Mouse (Mus musculus): ENCODE results near the gene Sucla2.
"Not testable (repeated sequence)": the region's sequence is repeated elsewhere in the genome, so short reads cannot be mapped to it uniquely, and the experiment has no call there.

The Sucla2 gene

DNA sequence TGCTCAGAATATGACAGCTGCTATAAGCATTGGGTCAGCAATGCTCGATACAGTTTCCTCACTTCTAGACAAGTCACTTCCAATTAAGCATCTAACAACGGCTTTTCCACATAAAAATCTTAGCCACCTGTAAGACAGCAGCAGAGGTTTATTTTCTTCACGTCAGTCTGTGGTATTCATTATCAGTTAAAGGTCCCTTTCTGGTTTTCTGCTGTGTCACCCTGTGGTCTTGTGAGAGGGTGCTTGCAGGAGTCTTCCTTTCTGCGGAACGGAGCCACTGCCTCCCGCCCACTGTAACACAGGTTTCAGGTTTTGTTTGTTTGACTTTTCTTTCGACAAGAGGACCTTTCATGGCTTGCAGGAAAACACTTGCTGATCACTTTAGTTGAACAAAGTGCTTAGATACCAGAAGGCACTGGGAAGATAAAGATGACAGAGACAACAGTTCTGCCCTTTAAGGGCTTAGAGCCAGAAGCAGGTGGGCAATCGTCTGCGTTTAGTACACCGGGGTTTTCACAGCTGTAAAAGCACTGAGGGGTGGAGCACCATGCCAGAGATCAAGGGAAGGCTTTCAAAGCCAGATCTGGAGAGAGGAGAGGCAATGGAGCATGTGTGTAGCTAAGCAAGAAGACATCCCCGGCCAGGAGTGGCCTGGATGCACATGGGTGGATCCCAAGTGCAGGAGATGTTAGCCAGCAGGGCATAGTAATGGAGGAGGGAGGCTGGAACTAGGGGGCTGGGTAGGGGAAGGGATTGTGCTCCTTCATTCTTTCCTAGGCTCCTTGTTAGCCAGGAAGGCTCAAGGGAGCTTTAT is 83.8 kb downstream of the Sucla2 start:
- DNase-seq (ENCODE audit: low read depth, low spot score), result no peak

DNA sequence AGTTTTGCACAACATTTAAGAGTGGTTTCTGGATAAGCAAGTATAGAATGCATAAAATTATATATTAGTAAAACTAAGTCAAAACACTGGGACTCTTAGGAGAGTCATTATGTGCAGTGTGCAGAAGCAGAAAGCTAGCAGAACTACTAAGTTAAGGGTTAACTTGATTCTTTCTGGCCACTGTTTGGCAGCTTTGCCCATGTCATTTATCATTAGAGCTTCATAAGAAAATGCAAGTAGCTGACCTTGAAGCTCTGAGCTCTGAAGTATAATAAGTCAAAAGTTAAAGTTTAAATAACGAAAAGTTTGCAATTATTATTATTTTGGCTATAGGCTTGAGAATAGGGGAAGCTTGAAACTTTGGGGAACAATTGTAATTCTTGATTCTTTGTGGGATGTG is 89.8 kb downstream of the Sucla2 start:
- DNase-seq (ENCODE audit: low read depth, low spot score), result not testable (repeated sequence)

DNA sequence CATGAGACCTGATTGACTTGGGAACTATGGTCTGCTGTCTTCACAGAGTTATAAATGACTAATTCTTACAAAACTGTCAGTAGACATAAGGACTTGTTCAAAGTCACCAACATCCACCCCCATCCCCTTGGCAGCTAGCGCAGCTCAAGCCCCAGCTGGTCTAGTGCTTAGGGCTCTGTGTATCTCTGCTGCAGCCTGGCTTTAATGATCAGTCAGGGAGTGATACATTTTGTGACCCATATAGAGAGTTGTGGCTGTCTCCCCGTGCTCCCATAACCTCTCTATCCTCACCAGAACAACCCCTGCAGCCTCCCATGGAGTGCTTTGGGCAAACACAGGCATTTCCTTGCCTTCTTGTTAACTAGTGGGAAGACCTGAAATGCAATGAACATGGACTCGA is 95.8 kb downstream of the Sucla2 start:
- no peak for DNase-seq (ENCODE audit: low read depth, low spot score)

DNA sequence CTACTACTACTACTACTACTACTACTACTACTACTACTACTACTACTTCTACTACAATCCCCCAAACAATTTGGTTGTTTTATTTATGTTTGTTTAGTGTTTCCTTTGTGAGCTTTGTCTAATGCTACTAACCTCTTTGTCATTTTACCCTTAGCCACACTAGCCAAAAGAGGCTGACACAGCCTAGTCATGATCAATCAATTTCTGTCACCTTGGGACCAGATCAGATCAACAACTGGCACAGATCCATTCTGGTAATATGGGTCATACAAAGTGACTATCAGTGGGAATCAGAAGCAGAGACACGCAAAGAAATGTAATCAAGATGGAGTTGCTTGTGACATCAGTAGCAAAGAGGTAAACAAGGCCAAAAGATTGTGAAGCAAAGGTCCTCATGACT is 97.9 kb downstream of the Sucla2 start:
- no peak for DNase-seq (ENCODE audit: low read depth, low spot score)

DNA sequence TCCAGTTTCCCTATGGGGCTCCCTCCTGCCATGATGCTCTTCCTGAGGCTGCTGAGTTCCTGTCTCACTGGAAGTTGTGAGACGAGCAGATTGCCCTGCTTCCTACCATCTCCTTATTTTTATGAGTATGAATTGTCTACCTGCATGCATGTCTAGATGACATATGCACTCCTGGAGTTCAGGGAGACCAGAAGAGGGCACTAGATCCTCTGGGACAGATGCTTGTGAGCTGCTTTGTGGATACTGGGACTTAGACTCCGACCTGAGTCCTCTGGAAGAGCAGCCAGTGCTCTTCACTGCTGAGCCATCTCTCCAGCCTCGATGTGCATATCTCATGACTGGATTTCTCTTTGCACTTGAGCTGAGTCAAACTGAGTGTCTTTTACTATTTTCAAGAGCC is 100.3 kb downstream of the Sucla2 start:
- no peak for DNase-seq (ENCODE audit: low read depth, low spot score)

DNA sequence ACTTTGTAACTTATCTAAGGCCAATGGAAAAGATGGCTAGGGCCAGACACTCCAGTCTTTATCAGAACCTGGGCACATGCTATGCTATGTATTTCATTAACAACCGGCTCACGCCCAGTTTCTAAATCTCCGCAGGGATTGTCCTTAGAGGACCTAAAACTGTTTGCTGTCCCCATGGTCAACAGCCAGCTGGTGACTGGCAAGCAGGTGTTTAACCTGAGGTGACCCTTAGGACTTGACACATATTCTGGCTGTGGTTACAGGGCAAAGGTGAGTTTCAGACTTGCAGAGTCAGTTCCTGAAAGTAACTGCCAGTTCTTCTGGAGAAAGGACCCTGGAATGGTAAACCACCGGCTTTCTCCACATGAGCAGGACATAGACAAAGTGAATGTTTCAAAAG is 106.4 kb downstream of the Sucla2 start:
- DNase-seq (ENCODE audit: low read depth, low spot score), result no peak

- DNase-seq (ENCODE audit: low read depth, low spot score), result no peak
Measured at GRCm38 (mm10) chr14:73632648-73633263, 107.6 kb downstream of the Sucla2 start.

DNA sequence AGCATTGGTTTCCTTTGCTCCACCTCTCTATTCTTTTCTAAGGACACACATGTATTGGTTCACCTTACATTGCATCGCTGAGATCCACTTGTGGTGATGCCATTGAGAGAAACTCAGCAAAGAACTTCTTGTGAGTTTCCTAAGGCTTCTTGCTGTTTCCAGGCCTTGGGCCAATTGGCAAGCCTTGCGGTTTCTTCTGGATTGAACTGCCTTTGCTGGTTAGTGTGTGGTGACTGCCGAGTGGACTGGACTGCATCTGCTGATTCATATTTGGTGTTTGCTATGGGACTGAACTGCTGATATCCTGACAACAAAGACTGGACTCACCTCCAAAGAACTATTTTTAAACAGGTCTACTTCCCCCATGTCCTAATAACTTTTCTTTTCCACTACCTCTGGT is 109.2 kb downstream of the Sucla2 start:
- DNase-seq (ENCODE audit: low read depth, low spot score), result no peak

DNA sequence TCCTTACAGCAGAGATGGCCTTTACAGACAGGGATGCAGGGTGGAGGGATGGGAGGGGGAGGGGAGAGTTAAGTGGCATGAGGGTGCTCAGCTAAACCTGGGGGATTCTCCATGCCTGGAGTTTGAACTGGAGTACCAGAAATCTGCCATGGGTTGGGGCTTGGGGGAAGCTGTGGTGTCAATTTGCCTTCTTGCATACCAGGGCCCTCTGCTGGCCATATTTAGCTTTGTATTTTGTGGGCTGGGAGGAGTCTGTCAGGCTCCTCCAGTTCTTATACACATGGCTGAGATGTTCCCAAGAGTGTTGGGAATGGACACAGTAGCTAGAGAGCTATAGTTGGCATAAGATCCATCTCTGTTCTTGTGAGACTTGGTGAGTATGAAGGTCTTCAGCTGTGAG is 112.3 kb downstream of the Sucla2 start:
- peak; percentile 74 for DNase-seq (ENCODE audit: low read depth, low spot score)

Measured in R1 (cell line).